Mouse (Mus musculus) C2C12 (cell line): Measurements from ENCODE around the gene Ddx54.
A peak's percentile ranks its signal among the peaks of the same experiment; 100 is the strongest.

Experiments
- CTCF ChIP-seq: IDR thresholded peaks from one replicate; pipeline ENCODE4 v1.5.1; 2011; ENCODE audit not compliant: control insufficient read depth, insufficient read depth, insufficient read length
- FOSL1 ChIP-seq: IDR thresholded peaks from one replicate; pipeline ENCODE4 v1.8.0; 2011; ENCODE audit warnings: mild to moderate bottlenecking, low read length; ENCODE audit not compliant: poor library complexity, insufficient read depth, severe bottlenecking

DNA sequence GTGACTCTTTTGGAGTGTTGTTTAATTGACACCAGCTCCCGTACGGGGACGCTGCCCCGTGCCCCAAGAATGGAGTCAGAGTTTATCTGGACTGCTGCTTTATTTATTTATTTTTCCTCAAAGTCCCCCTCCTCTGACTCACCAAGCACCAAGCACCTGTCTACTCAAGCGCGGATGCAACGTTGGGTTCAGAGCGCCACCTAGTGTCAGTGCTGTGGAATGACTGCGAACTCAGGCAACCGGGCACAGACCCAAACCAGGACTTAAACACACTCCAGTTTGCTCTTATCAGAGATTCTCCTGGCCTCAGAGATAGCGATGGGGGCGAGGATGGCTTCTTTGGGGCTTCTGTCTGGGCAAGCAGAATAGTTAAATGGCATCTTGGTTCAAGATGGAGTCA, 61.1 kb downstream of the Ddx54 start:
- no peak for TF ChIP-seq FOSL1
- peak; percentile 92 for TF ChIP-seq CTCF
